ENCODE assay signal across 8 mouse cellular contexts in the genomic region with DNA sequence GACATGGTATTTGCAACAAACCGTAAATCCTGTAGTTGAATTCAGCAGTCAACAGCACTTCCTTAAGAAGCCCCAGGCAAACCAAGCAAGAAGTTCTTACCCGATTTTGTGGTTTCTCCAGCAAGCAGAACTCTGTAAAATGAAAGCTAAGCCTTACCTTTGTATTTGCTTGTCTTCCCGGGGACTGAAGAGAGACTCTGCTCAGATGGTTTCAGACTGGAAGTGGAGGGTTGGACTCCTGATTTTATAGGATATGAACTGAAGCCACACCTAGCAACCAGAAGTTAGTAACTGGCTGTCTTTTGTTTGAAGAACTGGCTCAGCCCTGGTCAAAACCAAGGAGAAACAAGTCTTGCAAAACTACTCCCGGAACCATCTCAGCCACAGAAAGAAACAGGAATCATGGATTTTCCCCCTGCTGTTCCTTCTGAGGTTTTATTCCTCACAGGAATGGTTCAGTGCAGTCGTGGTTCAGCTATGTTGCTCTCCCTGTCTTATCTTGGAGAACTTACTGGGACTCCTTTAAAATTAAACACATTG. TPM values are rescaled to one million over a fixed set of nuclear protein-coding genes. Genes with fewer than 3 reads are reported as not detected.
DNase-seq lines count a peak whose midpoint lies in the region; ATAC-seq and TF ChIP-seq lines count a peak whose summit lies in the region.

A gene (minus strand): TSS at position 490 of the 540 bp plus-strand sequence.

- H3K4me1 ChIP-seq in liver, adult 2 months (ENCODE audit: control insufficient read depth, insufficient read depth, low read length) = no peaks in the 10 kb centered on the region
- 0 out of 2 replicates have a peak, but pooled peaks cover 3% of the 10 kb centered on the region for H3K4me1 ChIP-seq in intestine, embryonic 14.5 days (replicated peaks; ENCODE audit: control insufficient read depth, insufficient read depth, low read length)

- peak within 1 kb of the TSS; percentile 35 for H3K4me2 ChIP-seq in intestine, embryonic 14.5 days (ENCODE audit: low read length)

- no peaks in the 10 kb centered on the region for H3K36me3 ChIP-seq in liver, adult 2 months (ENCODE audit: control insufficient read depth, insufficient read depth, low read length)
- H3K36me3 ChIP-seq in intestine, embryonic 14.5 days (ENCODE audit: control insufficient read depth, insufficient read depth, low read length) = no peaks in the 10 kb centered on the region

- H3K79me2 ChIP-seq in liver, adult 2 months (ENCODE audit: control insufficient read depth, insufficient read depth, low read length) = no peaks in the 10 kb centered on the region

- H3K9ac ChIP-seq in liver, adult 2 months (ENCODE audit: low read depth, low read length) = no peak within 1 kb of the TSS
- no peak within 1 kb of the TSS for H3K9ac ChIP-seq in intestine, embryonic 14.5 days (ENCODE audit: low read length)

- peak within 1 kb of the TSS; percentile 44 for H3K4me3 ChIP-seq in liver, adult 2 months (ENCODE audit: insufficient read depth, low read depth, low read length)
- peak within 1 kb of the TSS; percentile 20; the same call in 1 of the 2 replicates for H3K4me3 ChIP-seq in intestine, embryonic 14.5 days (ENCODE audit: low read depth, low read length)

- 55% methylated on average over 5 of the region's 5 CpGs for WGBS in liver, adult 2 months
- WGBS in intestine, embryonic 14.5 days = 47% methylated on average over 5 of the region's 5 CpGs

- no peak for TF ChIP-seq POLR2A in liver, adult 2 months (IDR thresholded peaks at IDR 0.05; ENCODE audit: extremely low read depth, insufficient read depth, low read length)

- ATAC-seq in erythroid progenitor cell, adult 5-6 weeks (replicated peaks; ENCODE audit: low FRiP score, poor library complexity, severe bottlenecking) = no peak
- no peak for ATAC-seq in intestine, embryonic 14.5 days (replicated peaks; ENCODE audit: low FRiP score, low TSS enrichment, low read depth)

- H3K9me3 ChIP-seq in intestine, embryonic 14.5 days (ENCODE audit: control insufficient read depth, low read length) = no peaks in the 10 kb centered on the region

- DNase-seq in liver, adult 2 months (ENCODE audit: extremely low read depth, low read depth, low spot score) = peak; percentile 5
- DNase-seq in liver = no peak
- peak; percentile 54 for DNase-seq in intestine, embryonic 14.5 days (ENCODE audit: low spot score)
- peak; percentile 39 for DNase-seq in lung, postnatal 14 days
- DNase-seq in embryo, embryonic 11 days = no peak
- no peak for DNase-seq in cerebellum, postnatal 10 days
- no peak for DNase-seq in right cerebral cortex, adult 2 months (ENCODE audit: low spot score in 2 of 2)

- H3K27ac ChIP-seq in liver, adult 2 months (replicated peaks; ENCODE audit: insufficient read depth, low read depth, low read length) = no peak within 1 kb of the TSS
- peak within 1 kb of the TSS; percentile 59; the same call in 1 of the 2 replicates for H3K27ac ChIP-seq in intestine, embryonic 14.5 days (ENCODE audit: low read depth)

- no peaks in the 10 kb centered on the region for H3K27me3 ChIP-seq in liver, adult 2 months (ENCODE audit: control insufficient read depth, insufficient read depth, low read length)
- H3K27me3 ChIP-seq in intestine, embryonic 14.5 days (replicated peaks; ENCODE audit: control insufficient read depth, insufficient read depth, low read length) = no peaks in the 10 kb centered on the region

- TF ChIP-seq CTCF in liver, adult 2 months (IDR thresholded peaks at IDR 0.05; ENCODE audit: low read depth, low read length) = no peak

RNA-seq across cellular contexts. Expression of the gene that starts here (rescaled TPM):
- total RNA-seq in liver, adult 2 months (2014; rRNA removed) = 3.6 and 4.1 TPM in 2 replicates
- 0.65 and 1.0 TPM in 2 replicates for polyA plus RNA-seq in liver, adult 2 months (2012; rRNA removed)
- total RNA-seq in erythroid progenitor cell, adult 5-6 weeks (2015; ENCODE audit: low replicate concordance) = 319 and 341 TPM in 2 replicates
- total RNA-seq in erythroid progenitor cell, adult 5-6 weeks (2017; ENCODE audit: low replicate concordance) = 220 and 298 TPM in 2 replicates
- polyA plus RNA-seq in intestine, embryonic 14.5 days (2014; fragmentation: Nextera tagmentation; extraction: Ambion mirVana) = 39.8 and 44.5 TPM in 2 replicates

Comparison
In these comparisons a context has a peak if more than half of its experiments do, and no peak if none do; other contexts are left out.
1. RNA of the gene that starts here (total RNA-seq): 220 to 341 TPM in erythroid progenitor cell, adult 5-6 weeks; 3.6 to 4.1 TPM in liver, adult 2 months; every median in the first group is over 10 times any median in the second.
2. RNA of the gene that starts here (polyA plus RNA-seq): 39.8 to 44.5 TPM in intestine, embryonic 14.5 days; 0.65 to 1.0 TPM in liver, adult 2 months; every median in the first group is over 10 times any median in the second.
3. DNase-seq: peak in liver, adult 2 months (single experiment), intestine, embryonic 14.5 days (single experiment) and lung, postnatal 14 days (single experiment); none in liver (single experiment), embryo, embryonic 11 days (single experiment), cerebellum, postnatal 10 days (0 of 2) and right cerebral cortex, adult 2 months (0 of 2).